Mouse (Mus musculus) myocyte (in vitro differentiated cells): Measurements from ENCODE around the gene Col4a3bp. TPM values are rescaled to one million over a fixed set of nuclear protein-coding genes. Genes with fewer than 3 reads are reported as not detected.

Experiments
- H3K27me3 ChIP-seq: one replicate; pipeline ENCODE4 v1.6.1; 2011; ENCODE audit not compliant: control insufficient read depth, insufficient read depth, insufficient read length
- H3K36me3 ChIP-seq: one replicate; pipeline ENCODE4 v1.6.1; 2011; ENCODE audit not compliant: control insufficient read depth, insufficient read depth
- H3K4me2 ChIP-seq: one replicate; pipeline ENCODE4 v1.6.1; 2011; ENCODE audit warnings: low read depth, control low read depth
- H3K4me3 ChIP-seq: one replicate; pipeline ENCODE4 v1.5.1; 2011; ENCODE audit warnings: mild to moderate bottlenecking, control low read depth, moderate library complexity
- H3K79me2 ChIP-seq: one replicate; pipeline ENCODE4 v1.6.1; 2011; ENCODE audit not compliant: control insufficient read depth, insufficient read depth
- H3ac ChIP-seq: one replicate; pipeline ENCODE4 v1.6.1; 2011; ENCODE audit not compliant: control insufficient read depth, insufficient read length
- CEBPB ChIP-seq: IDR thresholded peaks from 2 replicates; pipeline ENCODE4 v1.6.1; 2011; ENCODE audit warnings: mild to moderate bottlenecking, moderate library complexity; ENCODE audit not compliant: poor library complexity, insufficient read depth, severe bottlenecking
- E2F4 ChIP-seq: IDR thresholded peaks from one replicate; pipeline ENCODE4 v1.6.1; 2011; ENCODE audit warnings: mild to moderate bottlenecking, control low read depth, moderate library complexity; ENCODE audit not compliant: insufficient read depth
- MAX ChIP-seq: IDR thresholded peaks from one replicate; pipeline ENCODE4 v1.6.1; 2011; ENCODE audit warnings: low read depth, mild to moderate bottlenecking, control low read depth
- MYOD1 ChIP-seq, 3 experiments: IDR thresholded peaks; one replicate each; pipeline ENCODE4 v1.6.1; 2011; ENCODE audit warnings: control low read depth in 2 of 3, low read depth in 2 of 3, mild to moderate bottlenecking in 2 of 3, moderate library complexity in 1 of 3; ENCODE audit not compliant: insufficient read length in 2 of 3, control insufficient read depth in 1 of 3
- MYOG ChIP-seq, 3 experiments: IDR thresholded peaks; one replicate each; pipeline ENCODE4 v1.6.1; 2011; ENCODE audit warnings: control low read depth in 2 of 3, low read depth in 2 of 3, mild to moderate bottlenecking in 2 of 3; ENCODE audit not compliant: insufficient read length in 2 of 3, control insufficient read depth in 1 of 3, insufficient read depth in 1 of 3
- POLR2A ChIP-seq: IDR thresholded peaks from one replicate; pipeline ENCODE4 v1.6.1; 2011; ENCODE audit warnings: low read depth, mild to moderate bottlenecking, control low read depth, moderate library complexity; ENCODE audit not compliant: insufficient read length
- POLR2AphosphoS2 ChIP-seq: IDR thresholded peaks from one replicate; pipeline ENCODE4 v1.6.1; 2011; ENCODE audit warnings: low read depth, control low read depth; ENCODE audit not compliant: insufficient read length
- REST ChIP-seq: IDR thresholded peaks from one replicate; pipeline ENCODE4 v1.6.1; 2011; ENCODE audit warnings: mild to moderate bottlenecking, control low read depth, moderate library complexity; ENCODE audit not compliant: insufficient read depth, insufficient read length
- SRF ChIP-seq: IDR thresholded peaks from one replicate; pipeline ENCODE4 v1.6.1; 2011; ENCODE audit warnings: low read depth; ENCODE audit not compliant: control insufficient read depth, insufficient read length
- TCF12 ChIP-seq: IDR thresholded peaks from one replicate; pipeline ENCODE4 v1.6.1; 2011; ENCODE audit warnings: mild to moderate bottlenecking, control low read depth; ENCODE audit not compliant: poor library complexity, insufficient read depth, severe bottlenecking
- TCF3 ChIP-seq: IDR thresholded peaks from one replicate; pipeline ENCODE4 v1.6.1; 2011; ENCODE audit warnings: low read depth, control low read depth; ENCODE audit not compliant: insufficient read length
- USF1 ChIP-seq: IDR thresholded peaks from one replicate; pipeline ENCODE4 v1.6.1; 2011; ENCODE audit warnings: low read depth, mild to moderate bottlenecking, control low read depth, moderate library complexity
- polyA plus RNA-seq: library from polyadenylated mRNA; unstranded; fragments of >200 nt; fragmentation: generic; extraction: Trizol; gene quantifications from one replicate; pipeline ENCODE4 v1.2.1, GENCODE M21; 2012; ENCODE audit warnings: missing spikeins

Col4a3bp gene
- polyA plus RNA-seq, 1 experiment, result 18.3 TPM

GRCm38 (mm10) chr13:96571016-96571361 is 28.6 kb downstream of the Col4a3bp start:
- Histone ChIP-seq H3K79me2 (peaks cover 35% of the 10 kb centered on the region), H3ac (no peak overlapping the region), H3K27me3 (no peaks in the 10 kb centered on the region), H3K4me3 (no peak overlapping the region), H3K4me2 (no peak overlapping the region), H3K36me3 (peaks cover 3% of the 10 kb centered on the region)
- no peak for TF ChIP-seq POLR2A
- no peak for TF ChIP-seq E2F4
- TF ChIP-seq TCF3, result no peak
- TF ChIP-seq TCF12, result no peak
- no peak for TF ChIP-seq POLR2AphosphoS2
- no peak for TF ChIP-seq SRF
- no peak for TF ChIP-seq MYOG (IDR thresholded peaks at IDR 0.05; ENCODE audit: control insufficient read depth in 1 of 3, insufficient read depth in 1 of 3, insufficient read length in 2 of 3, low read depth in 2 of 3)
- no peak for TF ChIP-seq MAX
- TF ChIP-seq MYOD1 (IDR thresholded peaks at IDR 0.05; ENCODE audit: control insufficient read depth in 1 of 3, insufficient read length in 2 of 3, low read depth in 2 of 3), result no peak
- no peak for TF ChIP-seq CEBPB
- TF ChIP-seq REST, result no peak
- TF ChIP-seq USF1, result no peak

DNA sequence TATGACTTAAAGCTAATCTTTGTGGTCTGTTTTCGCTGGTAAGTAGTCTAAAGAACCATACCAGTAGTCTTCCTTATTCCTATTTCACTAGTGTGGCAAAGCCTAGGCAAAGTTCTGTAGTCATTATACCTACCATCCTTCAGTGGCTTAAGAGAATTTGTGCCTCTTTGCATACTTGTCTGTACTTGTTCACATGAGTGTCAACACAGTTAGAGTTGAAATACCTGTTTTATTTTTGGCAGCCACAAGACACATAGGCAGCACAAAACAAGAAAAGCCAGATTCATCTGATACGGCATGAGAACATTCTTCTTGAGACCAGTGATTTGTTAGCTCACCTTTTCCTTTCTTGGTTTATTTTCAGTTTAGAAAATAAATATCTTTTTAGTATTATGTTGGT is 31.8 kb downstream of the Col4a3bp start:
- Histone ChIP-seq H3K4me2 (no peak overlapping the region), H3K27me3 (no peaks in the 10 kb centered on the region), H3K36me3 (peaks cover 3% of the 10 kb centered on the region), H3K79me2 (peaks cover 29% of the 10 kb centered on the region), H3ac (no peak overlapping the region), H3K4me3 (no peak overlapping the region)
- no peak for TF ChIP-seq MAX

- TF ChIP-seq E2F4, result no peak
- TF ChIP-seq MAX, result no peak
- TF ChIP-seq USF1, result no peak
- no peak for TF ChIP-seq POLR2AphosphoS2
- no peak for TF ChIP-seq CEBPB
- no peak for TF ChIP-seq SRF
- TF ChIP-seq TCF12, result no peak
- no peak for TF ChIP-seq MYOD1 (IDR thresholded peaks at IDR 0.05; ENCODE audit: control insufficient read depth in 1 of 3, insufficient read length in 2 of 3, low read depth in 2 of 3)
- no peak for TF ChIP-seq MYOG (IDR thresholded peaks at IDR 0.05; ENCODE audit: control insufficient read depth in 1 of 3, insufficient read depth in 1 of 3, insufficient read length in 2 of 3, low read depth in 2 of 3)
- TF ChIP-seq REST, result no peak
- no peak for TF ChIP-seq POLR2A
- TF ChIP-seq TCF3, result no peak
- Histone ChIP-seq H3K4me3 (no peak overlapping the region), H3K4me2 (no peak overlapping the region), H3K27me3 (no peaks in the 10 kb centered on the region), H3K36me3 (peaks cover under 1% of the 10 kb centered on the region), H3K79me2 (peaks cover 46% of the 10 kb centered on the region), H3ac (no peak overlapping the region)
Observed at GRCm38 (mm10) chr13:96579104-96579503, 36.7 kb downstream of the Col4a3bp start.

DNA sequence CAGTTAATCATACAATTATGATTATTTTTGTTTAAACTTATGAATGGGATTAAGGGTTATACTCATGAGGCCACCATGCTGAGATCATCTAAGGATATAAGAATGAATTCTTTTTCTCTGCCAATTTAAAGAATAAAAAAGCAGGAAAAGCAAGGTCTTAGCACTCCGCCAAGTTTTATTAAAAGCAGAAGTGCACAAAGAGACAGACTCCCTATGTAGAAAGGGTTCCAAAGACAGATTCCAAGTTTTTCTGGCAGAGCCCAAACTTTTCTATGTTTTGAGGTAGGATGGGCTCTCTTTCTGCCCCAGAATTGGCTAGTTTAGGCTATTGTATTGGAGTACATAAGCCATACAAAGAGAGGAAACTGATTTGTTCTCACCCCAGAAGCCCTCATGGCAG is 37.6 kb downstream of the Col4a3bp start:
- no peak overlapping the region for H3K4me2 ChIP-seq
- H3K27me3 ChIP-seq, result no peaks in the 10 kb centered on the region

DNA sequence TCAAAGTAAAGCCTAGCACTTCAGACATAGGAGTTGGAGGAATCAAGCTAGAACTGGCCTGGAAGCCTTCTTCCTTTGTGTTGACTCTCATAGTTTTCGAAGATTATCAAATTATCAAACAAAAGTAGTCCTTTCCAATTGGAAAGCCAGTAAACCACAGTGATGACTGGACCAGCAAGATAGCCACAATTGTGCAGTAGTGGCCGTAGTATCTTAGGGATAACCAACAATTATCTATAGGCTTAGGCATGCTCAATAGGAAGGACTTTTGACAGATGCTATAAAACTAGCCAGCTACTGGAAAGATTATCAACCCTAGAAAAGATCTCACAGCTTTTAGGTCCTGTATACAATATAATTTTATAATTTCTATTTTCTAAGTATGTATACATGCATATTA is 41.8 kb downstream of the Col4a3bp start:
- Histone ChIP-seq H3K79me2 (peaks cover 27% of the 10 kb centered on the region), H3ac (no peak overlapping the region), H3K4me3 (no peak overlapping the region), H3K27me3 (no peaks in the 10 kb centered on the region), H3K36me3 (no peaks in the 10 kb centered on the region), H3K4me2 (no peak overlapping the region)
- TF ChIP-seq CEBPB, result no peak
- no peak for TF ChIP-seq POLR2AphosphoS2

More for the DNA sequence above, 37.6 kb downstream of the Col4a3bp start:
- Histone ChIP-seq H3K79me2 (peaks cover 46% of the 10 kb centered on the region), H3ac (no peak overlapping the region), H3K4me3 (no peak overlapping the region), H3K36me3 (no peaks in the 10 kb centered on the region)
- TF ChIP-seq CEBPB, result no peak
- TF ChIP-seq MYOG (IDR thresholded peaks at IDR 0.05; ENCODE audit: control insufficient read depth in 1 of 3, insufficient read depth in 1 of 3, insufficient read length in 2 of 3, low read depth in 2 of 3), result no peak
- TF ChIP-seq MYOD1 (IDR thresholded peaks at IDR 0.05; ENCODE audit: control insufficient read depth in 1 of 3, insufficient read length in 2 of 3, low read depth in 2 of 3), result no peak
- TF ChIP-seq TCF12, result no peak
- TF ChIP-seq POLR2AphosphoS2, result no peak
- TF ChIP-seq TCF3, result no peak
- no peak for TF ChIP-seq E2F4
- TF ChIP-seq MAX, result no peak
- no peak for TF ChIP-seq USF1
- TF ChIP-seq POLR2A, result no peak
- TF ChIP-seq REST, result no peak
- TF ChIP-seq SRF, result no peak
